Mouse (Mus musculus): Measurements from ENCODE around the gene Mmp17.
A peak's percentile ranks its signal among the peaks of the same experiment; 100 is the strongest.
"Not testable (repeated sequence)": the region's sequence is repeated elsewhere in the genome, so short reads cannot be mapped to it uniquely, and the experiment has no call there.

Mmp17 gene

GRCm38 (mm10) chr5:129594116-129595114 lies 10.4 kb downstream of the Mmp17 start:
- DNase-seq: peak; percentile 60

DNA sequence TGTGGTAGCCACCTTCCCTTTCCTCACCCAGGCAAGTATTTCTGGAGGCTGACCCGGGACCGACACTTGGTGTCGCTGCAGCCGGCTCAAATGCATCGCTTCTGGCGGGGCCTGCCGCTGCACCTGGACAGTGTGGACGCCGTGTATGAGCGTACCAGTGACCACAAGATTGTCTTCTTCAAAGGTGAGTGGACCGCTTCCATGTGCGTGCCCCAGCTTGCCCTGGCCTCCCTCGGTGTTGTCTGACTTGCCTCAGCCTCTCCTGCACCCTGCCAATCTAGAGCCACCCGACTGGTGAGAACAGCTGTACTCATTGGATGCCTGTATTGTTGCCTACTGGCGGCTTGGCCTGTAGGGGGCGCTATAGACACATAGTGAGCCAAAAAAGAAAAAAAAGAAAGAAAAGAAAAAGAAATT lies 18.1 kb downstream of the Mmp17 start:
- peak; percentile 21 for DNase-seq

DNA sequence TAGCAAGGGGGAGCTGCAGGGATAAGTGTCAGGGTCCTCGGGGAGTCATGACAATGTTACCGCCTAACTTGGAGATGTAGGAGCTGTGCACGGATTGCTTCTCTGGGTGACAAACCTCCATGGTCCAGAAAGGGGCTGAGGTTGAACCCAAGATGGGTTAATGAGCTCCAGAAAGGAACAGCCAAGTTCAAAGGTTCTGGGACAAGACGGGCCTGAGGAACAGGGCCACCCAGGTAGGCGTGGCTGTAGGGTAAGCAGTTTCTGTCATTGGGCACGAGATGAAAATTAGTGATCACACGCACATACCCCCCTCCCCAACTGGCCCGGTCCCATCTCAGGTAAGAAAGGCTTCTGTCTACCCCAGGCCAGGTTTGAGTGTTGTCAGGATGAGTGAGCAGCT lies 23.5 kb downstream of the Mmp17 start:
- no peak for DNase-seq

DNA sequence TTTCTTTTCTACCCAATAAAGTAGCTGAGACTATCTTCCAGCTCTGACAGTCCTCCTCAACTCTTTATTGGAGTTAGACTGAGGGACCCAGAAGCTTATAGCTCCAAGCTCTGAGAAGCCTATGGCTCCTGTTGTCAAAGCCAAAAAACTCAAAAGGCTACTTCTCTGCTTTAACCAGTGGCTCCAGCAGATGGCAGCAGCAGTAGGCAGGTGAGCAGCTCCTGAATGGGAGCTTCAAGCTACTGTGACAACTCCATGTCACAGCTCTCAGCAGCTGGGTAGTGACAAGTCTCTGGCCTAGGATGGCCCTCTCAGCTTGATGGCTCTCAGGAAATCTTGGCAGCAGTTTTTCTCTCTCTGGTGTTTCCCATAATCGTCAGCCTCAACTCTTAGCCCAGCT lies 27.1 kb downstream of the Mmp17 start:
- peak; percentile 67 for DNase-seq

DNA sequence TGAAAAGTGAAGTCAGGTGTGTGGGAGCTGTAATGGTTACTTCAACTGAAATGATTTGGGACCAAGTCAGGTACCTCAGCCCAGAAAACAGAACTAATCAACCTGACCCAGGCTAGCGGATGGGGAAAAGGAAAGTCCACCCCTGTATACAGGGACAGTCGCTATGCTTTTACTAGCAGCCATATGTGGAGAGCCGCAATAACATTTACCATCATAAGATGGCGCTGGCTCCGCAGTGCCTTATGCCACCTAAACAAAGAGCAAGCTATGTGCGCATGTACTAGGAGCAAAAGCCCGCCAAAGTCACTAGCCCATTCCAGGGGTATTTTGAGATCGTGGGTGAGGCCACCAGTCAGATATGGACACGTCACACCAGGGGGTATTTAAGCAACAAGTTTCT lies 36.6 kb downstream of the Mmp17 start:
- DNase-seq: not testable (repeated sequence)

GRCm38 (mm10) chr5:129621361-129621760 lies 37.4 kb downstream of the Mmp17 start:
- peak; percentile 54 for DNase-seq

- DNase-seq: peak; percentile 28
Observed at GRCm38 (mm10) chr5:129626099-129626498, 42.1 kb downstream of the Mmp17 start.

GRCm38 (mm10) chr5:129626586-129626985 lies 42.6 kb downstream of the Mmp17 start:
- not testable (repeated sequence) for DNase-seq

DNA sequence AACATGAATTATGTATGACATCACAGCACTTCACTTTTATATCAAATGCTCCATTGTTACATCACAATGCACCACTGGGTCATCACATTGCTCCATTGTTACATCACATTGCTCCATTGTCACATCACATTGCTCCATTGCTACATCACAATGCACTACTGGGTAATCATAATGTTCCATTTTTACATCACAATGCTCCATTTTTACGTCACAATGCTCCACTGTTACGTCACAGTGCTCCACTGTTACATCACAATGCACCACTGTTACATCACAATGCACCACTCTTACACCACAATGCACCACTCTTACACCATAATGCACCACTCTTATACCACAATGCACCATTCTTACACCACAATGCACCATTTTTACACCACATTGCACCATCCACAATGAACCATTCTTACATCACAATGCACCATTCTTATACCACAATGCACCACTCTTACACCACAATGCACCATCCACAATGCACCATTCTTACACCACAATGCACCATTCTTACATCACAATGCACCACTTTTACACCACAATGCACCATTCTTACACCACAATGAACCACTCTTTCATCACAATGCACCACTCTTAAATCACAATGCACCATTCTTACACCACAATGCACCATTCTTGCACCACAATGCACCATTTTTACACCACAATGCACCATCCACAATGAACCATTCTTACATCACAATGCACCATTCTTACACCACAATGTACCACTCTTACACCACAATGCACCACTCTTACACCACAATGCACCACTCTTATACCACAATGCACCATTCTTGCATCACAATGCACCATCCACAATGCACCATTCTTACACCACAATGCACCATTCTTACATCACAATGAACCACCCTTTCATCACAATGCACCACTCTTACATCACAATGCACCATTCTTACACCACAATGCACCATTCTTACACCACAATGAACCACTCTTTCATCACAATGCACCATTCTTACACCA lies 48.6 kb downstream of the Mmp17 start:
- not testable (repeated sequence) for DNase-seq

- DNase-seq: no peak
Observed at GRCm38 (mm10) chr5:129650858-129651257, 66.9 kb downstream of the Mmp17 start.

DNA sequence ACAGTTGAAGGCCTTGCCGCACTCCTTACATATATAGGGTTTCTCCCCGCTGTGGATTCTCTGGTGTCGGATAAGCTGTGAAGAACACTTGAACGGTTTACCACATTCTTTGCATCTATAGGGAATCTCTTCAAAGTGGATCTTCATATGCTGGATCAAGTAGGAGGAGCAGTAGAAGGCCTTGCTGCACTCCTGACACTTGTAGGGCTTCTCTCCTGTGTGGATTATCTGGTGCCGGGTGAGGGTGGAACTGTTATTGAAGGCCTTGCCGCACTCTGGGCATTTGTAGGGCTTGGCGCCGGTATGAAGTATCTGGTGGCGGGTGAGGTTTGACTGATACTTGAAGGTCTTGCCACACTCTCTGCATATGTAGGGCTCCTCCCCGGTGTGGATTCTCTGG lies 73.0 kb downstream of the Mmp17 start:
- no peak for DNase-seq

- DNase-seq: no peak
Observed at GRCm38 (mm10) chr5:129657931-129658330, 74.0 kb downstream of the Mmp17 start.
